Mouse (Mus musculus) hematopoietic stem cell, adult 5-6 weeks (primary cell): Measurements from ENCODE around the gene 1110032F04Rik. TPM values are rescaled to one million over a fixed set of nuclear protein-coding genes. Genes with fewer than 3 reads are reported as not detected.
A peak's percentile ranks its signal among the peaks of the same experiment; 100 is the strongest.

ENCODE experiments used
- ATAC-seq, 2 experiments: fragments of 125-278 bp in 1 of 2; replicated peaks in 1 of 2; 2 replicates each; pipeline ENCODE4 v1.8.0; 2016 to 2017; ENCODE audit warnings: inconsistent platforms in 2 of 2, mild to moderate bottlenecking in 2 of 2, moderate number of reproducible peaks in 2 of 2, low read depth in 1 of 2, moderate TSS enrichment in 1 of 2; ENCODE audit not compliant: low FRiP score in 2 of 2, poor library complexity in 2 of 2, severe bottlenecking in 2 of 2, insufficient read depth in 1 of 2, low TSS enrichment in 1 of 2
- total RNA-seq: library from RNA; stranded (forward); fragments of 172-1452, 232-1000 nt; gene quantifications from 2 replicates; pipeline ENCODE4 v1.2.3, GENCODE M21; 2017

Gene 1110032F04Rik
- total RNA-seq = 0.05 TPM in 1 of 2 replicates, not detected in the other

DNA sequence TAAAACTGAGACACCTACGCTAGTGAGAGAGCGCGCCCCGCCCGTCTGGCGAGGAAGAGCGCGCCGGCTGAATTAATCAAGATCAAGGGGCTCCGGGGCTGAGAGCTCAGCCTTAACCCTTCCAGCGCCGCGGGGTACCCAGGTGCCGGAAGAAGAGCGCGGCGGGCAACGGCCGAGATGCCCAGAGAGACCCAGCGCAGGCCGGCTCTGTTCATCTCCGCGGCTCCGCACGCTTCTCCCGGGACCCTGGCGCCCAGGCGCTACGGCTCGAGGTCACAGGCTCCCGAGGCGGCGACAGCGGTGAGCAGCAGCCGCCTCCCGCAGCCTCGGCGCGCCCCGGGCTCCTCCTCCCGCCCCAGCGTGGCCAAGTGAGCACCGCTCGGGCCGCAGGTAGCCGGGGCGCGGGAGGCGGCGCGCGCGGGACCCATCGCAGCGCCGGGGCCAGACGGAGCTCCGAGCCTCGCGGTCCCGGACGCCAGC is at the start of gene 1110032F04Rik:
1110032F04Rik (plus strand) TSS at position 376 of the 480 bp plus-strand sequence.
- ATAC-seq = peak in 1 of 2 experiments; percentile 18; a peak in 1 of 4 replicates

DNA sequence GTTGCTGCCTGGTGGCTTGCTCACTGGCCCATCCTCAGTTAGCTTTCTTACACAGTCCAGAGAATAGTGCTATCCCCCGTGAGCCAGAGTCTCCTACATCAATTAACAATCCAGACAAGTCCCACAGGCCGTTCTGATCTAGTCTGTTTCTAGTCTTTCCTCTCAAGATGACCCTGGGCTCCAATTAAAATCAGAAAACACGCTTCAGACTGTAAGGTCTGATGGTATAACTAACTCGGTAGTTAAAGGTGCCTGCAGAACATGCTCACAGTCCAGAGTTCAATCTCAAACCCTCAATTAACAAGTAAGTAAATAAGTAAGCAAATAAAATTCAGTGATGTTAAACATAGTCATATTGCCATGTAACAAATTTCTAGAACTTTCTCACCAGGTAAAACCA is 48.0 kb upstream of the 1110032F04Rik start:
- ATAC-seq = no peak

DNA sequence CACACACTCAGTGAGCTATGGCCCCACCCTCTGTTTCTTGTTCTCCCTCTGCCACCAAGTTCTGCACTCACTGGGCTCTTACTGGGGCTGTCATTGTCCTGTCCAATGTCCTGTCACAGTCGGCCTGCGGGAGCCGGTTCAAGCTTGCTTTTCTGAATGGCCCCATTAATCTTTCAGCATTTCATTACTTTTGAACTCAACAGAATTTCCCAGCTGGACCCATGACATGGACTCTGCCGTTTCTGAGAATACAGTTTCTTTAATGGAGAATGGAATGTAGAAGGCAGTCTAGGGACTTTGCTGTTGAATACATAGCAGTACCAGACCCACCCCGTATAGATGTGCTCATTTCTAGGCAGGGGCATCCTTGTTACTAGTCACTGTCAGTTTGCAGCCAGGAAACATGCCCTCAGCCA is 47.5 kb upstream of the 1110032F04Rik start:
- ATAC-seq = no peak

DNA sequence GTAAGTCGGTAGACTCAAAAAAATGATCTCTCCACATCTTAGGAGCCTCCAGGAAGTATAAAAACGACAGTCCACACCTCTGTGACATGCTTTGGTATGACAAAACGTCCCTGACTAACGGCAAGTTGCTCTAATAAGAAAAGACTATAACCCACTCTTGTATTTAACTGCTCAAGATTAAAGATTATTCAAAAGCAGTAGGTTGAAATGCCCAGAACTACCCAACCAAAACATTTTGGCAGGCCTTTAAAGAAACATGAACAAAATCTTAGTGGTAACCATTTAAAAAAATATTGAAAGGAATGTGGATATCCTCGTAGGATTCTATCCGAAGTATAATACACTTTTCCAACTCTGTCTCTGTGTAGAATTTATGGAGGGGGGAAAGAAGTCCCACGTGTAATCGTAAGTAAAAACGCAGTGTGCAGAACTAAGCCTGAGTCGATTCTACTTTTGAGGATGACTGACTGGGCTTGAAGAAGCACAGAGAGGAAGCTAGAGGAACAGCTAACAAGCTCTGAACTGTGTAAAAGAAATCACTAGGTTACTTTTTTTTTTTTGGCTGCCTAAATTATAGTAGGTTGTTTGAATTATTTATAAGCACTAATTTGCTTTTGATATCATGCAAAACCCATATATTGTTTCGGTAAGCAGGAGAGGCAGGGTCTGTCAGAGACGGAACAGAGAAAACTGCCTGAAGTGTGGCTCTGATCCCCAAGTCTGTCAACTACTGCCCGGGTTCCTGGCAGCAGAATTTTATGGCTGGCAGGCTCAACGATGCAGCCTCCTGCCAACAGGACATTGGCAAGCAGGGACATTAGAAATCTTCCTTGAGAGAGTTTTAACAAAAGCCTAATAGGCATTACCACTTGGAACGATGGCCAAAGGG is 45.3 kb upstream of the 1110032F04Rik start:
- ATAC-seq = no peak

DNA sequence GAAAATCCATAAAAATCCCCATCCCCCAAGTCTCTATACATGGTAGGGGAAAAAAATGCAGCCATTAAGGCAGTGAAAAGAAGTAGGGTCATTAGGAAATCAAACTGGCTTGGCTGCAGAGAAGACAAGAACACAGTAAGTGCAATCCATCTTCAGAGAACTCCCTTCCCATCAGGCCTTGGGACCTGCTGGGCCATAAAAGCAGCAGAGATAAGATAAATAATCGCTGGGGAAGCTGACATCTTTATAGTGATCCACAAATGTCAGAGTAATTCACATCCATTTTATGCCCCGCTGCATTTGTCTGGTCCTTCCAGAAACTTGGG is 44.7 kb upstream of the 1110032F04Rik start:
- no peak for ATAC-seq

DNA sequence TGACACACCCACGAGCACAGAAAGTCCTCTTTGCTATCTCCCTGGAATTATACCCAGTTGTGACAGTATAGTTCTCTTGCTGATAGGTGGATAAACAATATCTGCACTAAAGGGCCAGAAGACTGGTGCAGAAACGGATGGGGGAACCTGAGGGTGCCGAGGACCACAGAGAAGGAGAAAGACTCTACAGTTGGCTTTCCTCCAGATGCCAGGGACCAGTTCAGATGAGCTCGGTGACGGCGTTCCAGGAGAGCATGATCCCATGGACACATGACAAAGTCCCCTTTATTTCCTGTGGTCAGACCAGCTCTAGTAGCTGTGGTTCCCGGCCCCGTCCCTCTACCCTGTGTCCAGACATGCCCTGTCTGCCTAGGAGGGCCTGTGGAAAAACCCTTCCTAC is 44.2 kb upstream of the 1110032F04Rik start:
- ATAC-seq = no peak

DNA sequence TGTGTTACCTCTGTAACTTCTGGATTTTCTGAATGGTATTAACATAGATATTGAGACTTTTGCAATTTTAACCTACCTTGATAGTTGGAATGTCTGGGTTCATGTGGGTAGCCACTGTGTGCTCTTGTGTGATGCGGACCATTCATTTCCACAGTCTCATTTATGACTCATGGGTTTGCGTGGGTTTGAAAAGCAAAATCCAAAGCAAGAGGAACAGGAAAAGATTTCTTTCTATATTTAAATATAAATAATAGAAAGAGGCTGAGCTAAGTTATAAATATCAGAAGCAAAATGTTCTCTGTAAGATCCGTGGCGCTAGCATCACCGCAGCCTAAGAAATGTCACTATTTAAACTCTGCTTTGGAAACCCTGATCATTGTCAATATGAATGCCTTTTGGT is 41.7 kb upstream of the 1110032F04Rik start:
- ATAC-seq = no peak

DNA sequence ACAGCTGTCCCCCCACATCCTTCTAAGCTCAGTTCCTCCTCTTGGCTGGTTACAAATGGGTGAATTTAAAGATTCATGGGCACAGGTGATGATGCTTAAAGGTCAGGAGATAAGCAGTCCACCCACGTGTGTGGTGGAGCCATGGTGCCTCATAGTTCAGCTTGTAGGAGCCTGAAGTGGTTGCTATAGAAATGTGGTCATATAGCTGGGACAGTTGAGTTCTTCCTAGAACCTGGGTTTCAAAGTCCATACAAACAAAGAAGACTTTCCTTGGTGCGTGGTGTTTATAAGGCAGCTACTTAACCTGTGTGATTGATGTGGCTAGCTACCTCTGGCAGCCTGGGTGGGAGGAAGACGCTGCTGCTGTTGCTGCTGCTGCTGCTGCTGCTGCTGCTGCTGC is 39.4 kb upstream of the 1110032F04Rik start:
- no peak for ATAC-seq

DNA sequence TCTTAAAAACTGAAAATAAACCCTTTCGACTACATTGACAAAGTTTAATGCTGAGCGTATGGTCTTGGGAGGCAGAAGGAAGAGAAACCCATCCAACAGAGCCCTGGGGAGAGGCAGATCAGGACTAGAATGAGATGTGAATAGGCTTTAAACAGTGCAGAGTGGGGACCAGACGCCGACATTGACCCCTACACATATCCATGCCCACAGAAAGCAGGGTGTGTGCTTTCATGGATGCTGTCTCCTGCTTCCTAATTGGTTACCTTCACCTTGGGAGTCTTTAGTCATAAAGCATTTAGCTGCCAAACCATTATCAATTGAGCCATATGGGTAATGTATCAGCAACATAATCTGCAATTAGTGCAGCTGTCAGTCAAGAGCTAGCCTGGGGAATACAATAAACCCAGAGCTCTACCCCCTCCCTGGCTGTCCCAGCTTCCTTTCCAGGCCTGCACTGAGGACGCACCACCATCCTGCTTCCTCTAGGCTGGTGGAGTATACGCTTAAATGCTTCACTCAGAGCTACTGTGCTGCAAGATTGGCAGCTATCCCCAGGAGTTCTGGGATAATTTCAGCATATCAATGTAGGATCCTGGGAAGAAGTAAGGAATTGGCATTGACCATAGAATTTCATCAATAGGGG is 32.4 kb upstream of the 1110032F04Rik start:
- ATAC-seq = no peak

DNA sequence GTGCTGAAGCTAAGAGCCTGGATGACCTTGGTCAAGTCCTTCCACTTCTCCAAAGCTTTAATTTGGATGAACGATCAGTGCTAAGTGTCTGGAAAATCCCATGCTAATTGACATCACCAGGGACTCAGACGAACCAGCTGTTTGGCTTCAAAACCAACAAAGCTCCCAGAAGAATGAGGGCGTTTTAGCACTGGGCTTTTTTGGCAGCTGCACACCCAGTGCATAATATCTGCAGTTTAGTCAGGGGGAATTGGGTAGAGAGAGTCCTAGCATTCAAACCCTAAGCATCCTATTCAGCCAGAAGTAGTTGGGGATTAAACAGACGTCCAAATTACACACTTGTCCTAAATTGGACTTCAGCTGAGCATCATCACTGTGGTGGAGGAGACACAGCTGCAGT is 29.2 kb upstream of the 1110032F04Rik start:
- ATAC-seq = no peak

DNA sequence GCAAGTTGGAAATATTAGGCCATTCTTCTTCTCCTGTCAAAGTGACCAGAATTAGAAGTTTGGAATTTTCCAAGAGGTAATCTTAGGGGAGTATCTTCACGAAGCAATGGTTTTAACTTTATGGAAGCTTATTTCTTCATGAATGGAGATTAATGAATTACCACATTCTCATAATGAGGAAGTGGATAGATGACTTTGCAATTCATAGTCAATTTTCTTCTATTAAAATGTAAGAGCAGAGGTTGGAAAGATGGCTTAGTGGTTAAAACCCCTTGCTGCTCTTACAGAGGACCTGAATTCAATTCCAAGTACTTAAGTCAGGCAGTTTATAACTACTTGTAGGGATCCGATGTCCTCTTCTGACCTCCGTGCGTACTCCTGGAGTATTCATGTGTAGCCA is 25.4 kb upstream of the 1110032F04Rik start:
- peak; percentile 29 to 65; a peak in 3 of 4 replicates for ATAC-seq

DNA sequence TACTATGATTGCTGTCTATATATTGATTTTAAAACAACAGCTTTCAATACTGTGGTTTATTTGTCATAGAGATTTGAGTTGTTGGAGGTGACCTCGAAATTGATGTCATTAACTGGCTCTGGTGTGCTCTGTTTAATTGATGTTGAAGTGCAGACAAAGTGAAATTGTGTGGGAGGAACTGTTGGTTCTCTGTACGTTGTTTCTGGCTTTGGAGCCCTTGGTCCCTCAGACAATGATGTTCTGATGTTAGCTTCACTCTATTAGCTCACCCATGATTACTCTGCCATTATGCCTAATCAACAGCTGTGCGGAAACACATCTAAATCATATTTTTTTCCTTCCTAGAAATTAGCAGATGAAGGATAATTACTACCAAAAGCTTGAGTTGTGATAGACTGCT is 21.1 kb upstream of the 1110032F04Rik start:
- ATAC-seq = no peak

DNA sequence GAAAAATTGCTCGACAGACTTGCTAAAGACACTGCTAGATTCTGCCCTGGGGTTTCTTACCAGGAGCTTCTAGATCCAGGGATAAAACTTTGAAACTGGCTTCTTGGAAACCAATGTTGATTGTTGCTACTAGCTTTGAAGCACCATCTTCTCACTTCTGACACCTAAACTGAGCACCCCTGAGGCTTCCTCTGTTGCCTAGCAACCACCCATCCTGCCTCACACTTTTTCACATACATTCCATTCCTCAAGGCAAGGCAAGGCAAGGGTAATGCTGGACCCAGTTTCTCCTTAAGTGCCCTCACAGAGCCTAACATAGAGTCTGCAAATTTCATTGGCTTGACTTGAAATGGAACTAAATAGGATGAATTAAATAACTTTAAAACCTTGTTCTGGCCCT is 17.0 kb upstream of the 1110032F04Rik start:
- ATAC-seq = no peak

DNA sequence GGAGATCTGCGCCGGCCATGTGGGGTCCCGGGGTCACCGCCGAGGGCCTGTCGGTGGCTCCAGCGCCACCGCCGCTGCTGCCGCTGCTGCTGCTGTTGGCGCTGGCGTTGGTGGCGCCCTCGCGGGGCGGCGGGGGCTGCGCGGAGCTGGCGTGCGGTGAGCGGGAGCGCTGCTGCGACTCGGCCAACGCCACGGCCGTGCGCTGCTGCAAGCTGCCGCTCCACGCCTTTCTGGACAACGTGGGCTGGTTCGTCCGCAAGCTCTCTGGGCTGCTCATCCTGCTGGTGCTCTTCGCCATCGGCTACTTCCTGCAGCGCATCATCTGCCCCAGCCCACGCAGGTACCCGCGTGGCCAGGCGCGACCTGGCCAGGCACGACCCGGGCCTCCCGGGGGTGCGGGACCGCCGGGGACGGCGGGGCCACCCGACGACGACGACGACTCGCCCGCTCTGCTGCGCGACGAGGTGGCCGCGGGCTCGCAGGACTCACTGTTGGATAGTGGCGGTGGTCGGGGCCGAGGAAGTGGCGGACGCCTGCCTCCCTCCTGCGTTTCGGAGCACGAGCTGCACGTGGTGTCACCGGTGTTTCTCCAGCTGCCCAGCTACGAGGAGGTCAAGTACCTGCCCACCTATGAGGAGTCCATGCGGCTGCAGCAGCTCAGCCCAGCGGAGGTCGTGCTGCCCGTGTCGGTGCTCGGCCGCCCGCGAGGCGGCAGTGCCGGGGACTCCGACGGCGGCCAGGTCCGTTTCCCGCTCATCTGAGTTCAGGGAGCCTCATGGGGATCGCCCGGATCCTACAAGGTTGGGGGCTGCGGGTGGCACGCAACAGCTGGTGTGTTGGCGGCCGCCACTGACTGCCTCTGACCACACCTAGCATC is 543 bp downstream of the 1110032F04Rik start:
- peak; percentile 47 to 65 for ATAC-seq

DNA sequence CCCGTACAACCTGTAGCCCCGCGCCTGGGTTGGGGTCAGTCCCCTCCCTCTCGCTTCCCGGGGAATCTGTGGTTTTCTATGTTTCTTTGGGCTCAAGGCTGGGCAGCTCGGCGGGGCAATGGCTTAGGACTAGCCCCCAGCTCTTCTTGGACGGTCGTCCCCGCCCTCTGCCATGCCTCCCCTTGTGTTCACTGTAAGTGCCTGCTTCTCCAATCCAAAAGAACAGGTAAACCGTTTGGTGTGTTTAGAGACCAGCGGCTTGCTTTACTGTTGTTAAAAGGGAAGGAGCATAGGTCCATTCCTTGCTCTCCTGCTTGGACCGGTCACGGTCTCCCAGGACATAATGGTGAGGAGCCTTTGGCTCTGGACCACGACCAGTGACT is 1.2 kb downstream of the 1110032F04Rik start:
- peak; percentile 8 to 19; a peak in 1 of 4 replicates for ATAC-seq

DNA sequence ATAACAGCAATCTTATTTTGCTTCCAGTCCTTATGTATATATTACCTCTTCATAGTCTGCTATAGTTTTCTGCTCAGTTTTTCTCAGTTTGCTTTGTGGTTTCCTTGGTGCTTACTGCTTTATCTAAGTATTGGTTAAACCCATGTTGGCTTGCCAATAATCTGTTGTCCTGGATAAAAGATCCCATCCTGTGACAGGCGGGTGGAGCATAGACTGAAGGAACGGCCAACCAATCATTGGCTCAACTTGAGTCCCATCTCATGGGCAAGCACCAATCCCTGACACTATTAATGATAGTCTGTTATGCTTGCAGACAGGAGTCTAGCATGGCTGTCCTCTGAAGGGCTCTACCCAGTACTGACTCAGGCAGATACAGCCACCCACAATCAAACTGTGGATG is 4.7 kb downstream of the 1110032F04Rik start:
- no peak for ATAC-seq

DNA sequence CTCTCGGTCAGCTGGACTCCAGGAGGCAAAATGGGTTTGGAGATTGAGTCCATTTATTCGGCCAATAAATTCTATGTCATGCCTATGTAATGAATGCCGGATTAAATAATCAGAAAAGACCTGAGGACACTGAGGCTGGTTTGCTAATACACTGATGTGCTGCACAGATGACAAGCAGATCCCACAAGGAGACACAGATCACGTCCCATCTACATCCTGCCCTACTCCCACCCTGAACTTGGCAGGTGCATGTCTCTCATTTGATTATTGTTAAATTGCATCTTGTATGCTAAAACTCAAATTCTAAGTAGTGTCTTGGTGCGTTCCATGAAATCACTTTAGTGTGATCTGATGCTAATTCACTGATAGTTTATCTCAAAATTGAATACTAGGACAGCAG is 17.5 kb downstream of the 1110032F04Rik start:
- ATAC-seq = no peak

DNA sequence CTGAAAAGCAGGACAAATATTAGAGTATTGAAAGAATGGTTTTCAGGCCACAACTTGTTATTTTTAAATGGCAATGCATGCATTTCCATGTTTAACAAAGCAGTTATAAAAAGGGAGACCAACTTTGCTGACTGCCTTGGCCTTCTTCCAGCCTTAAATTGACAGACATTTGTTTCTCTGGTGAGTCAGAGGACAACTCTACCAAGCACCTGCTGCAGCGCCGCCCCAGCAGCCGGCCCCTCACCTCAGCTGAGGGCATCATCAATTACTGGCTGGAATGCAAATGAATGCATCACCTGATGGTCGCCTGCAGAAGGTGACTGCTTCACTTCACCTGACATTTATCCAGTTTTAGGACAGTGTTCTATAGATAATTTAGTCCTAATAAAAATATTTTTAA is 26.0 kb downstream of the 1110032F04Rik start:
- no peak for ATAC-seq
